Mouse (Mus musculus) large intestine, adult 2 months (tissue): ENCODE results near the gene Odf3l2. TPM values are rescaled to one million over a fixed set of nuclear protein-coding genes. Genes with fewer than 3 reads are reported as not detected.
A peak's percentile ranks its signal among the peaks of the same experiment; 100 is the strongest.

ENCODE experiments used
- DNase-seq: peaks from one replicate; pipeline ENCODE4 v3.0.0-alpha.2; 2012; ENCODE audit warnings: low read depth, low spot score
- WGBS: fragments of 180-500 bp; shearing (Covaris S2); methylation state at CpG from one replicate; pipeline ENCODE4 v1.1.7; 2018; 5-methylcytosine and 5-hydroxymethylcytosine counted together
- polyA plus RNA-seq: library from polyadenylated mRNA; depleted of rRNA; stranded (reverse); fragments of >200 nt; gene quantifications from 2 replicates; pipeline ENCODE4 v1.2.3, GENCODE M21; 2012; rRNA removed

Odf3l2 gene
- 0.06 TPM in 1 of 2 replicates, not detected in the other for polyA plus RNA-seq

- 63% methylated on average over 8 of the region's 8 CpGs for WGBS
- no peak for DNase-seq
These were observed at the start of gene Odf3l2 for GRCm38 (mm10) chr10:79645711-79646110. Odf3l2 (minus strand) TSS chr10:79645738.

- DNase-seq = no peak
- WGBS = 85% methylated on average over 6 of the region's 6 CpGs
These were observed 48.8 kb upstream of the Odf3l2 start for GRCm38 (mm10) chr10:79694379-79694655.

GRCm38 (mm10) chr10:79693580-79694378 is 48.2 kb upstream of the Odf3l2 start:
- 73% methylated on average over 12 of the region's 12 CpGs for WGBS
- DNase-seq = no peak

GRCm38 (mm10) chr10:79691986-79692548 is 46.5 kb upstream of the Odf3l2 start:
- WGBS = 100% methylated on average over 2 of the region's 2 CpGs
- DNase-seq = no peak

GRCm38 (mm10) chr10:79689178-79689577 is 43.6 kb upstream of the Odf3l2 start:
- WGBS = 90% methylated on average over 3 of the region's 3 CpGs
- DNase-seq = no peak

- no peak for DNase-seq
- WGBS = 71% methylated on average over 4 of the region's 4 CpGs
These were observed 43.2 kb upstream of the Odf3l2 start, which contains the start of gene Gzmm for GRCm38 (mm10) chr10:79688720-79689119. Gzmm (plus strand) TSS chr10:79689020.

GRCm38 (mm10) chr10:79687513-79687912 is 42.0 kb upstream of the Odf3l2 start:
- 87% methylated on average over 6 of the region's 6 CpGs for WGBS
- DNase-seq = no peak

- 91% methylated on average over 1 of the region's 1 CpGs for WGBS
These were observed 41.2 kb upstream of the Odf3l2 start for GRCm38 (mm10) chr10:79686691-79687090.

GRCm38 (mm10) chr10:79686219-79686618 is 40.7 kb upstream of the Odf3l2 start:
- no peak for DNase-seq
- 92% methylated on average over 2 of the region's 2 CpGs for WGBS

More at GRCm38 (mm10) chr10:79686691-79687090, 41.2 kb upstream of the Odf3l2 start:
- DNase-seq = no peak

GRCm38 (mm10) chr10:79684770-79685600 is 39.4 kb upstream of the Odf3l2 start:
- WGBS = 94% methylated on average over 25 of the region's 25 CpGs
- no peak for DNase-seq

- 70% methylated on average over 6 of the region's 6 CpGs for WGBS
- no peak for DNase-seq
These were observed 38.4 kb upstream of the Odf3l2 start for GRCm38 (mm10) chr10:79683726-79684640.

- under 1% methylated on average over 10 of the region's 10 CpGs for WGBS
- no peak for DNase-seq
These were observed 37.5 kb upstream of the Odf3l2 start for GRCm38 (mm10) chr10:79682916-79683582.

GRCm38 (mm10) chr10:79682551-79682915 is 37.0 kb upstream of the Odf3l2 start:
- under 1% methylated on average over 10 of the region's 10 CpGs for WGBS
- DNase-seq = no peak

GRCm38 (mm10) chr10:79681591-79682245 is 36.2 kb upstream of the Odf3l2 start, which contains the start of gene Cdc34:
Cdc34 (plus strand) TSS chr10:79682195.
- peak; percentile 91 for DNase-seq
- under 1% methylated on average over 81 of the region's 84 CpGs for WGBS

- DNase-seq = no peak
- WGBS = 16% methylated on average over 11 of the region's 11 CpGs
These were observed 35.3 kb upstream of the Odf3l2 start for GRCm38 (mm10) chr10:79680606-79681495.

GRCm38 (mm10) chr10:79675346-79676035 is 30.0 kb upstream of the Odf3l2 start:
- DNase-seq = no peak
- 82% methylated on average over 44 of the region's 44 CpGs for WGBS

- DNase-seq = no peak
- WGBS = 92% methylated on average over 3 of the region's 3 CpGs
These were observed 27.5 kb upstream of the Odf3l2 start for GRCm38 (mm10) chr10:79673054-79673453.
